Mouse (Mus musculus) right cerebral cortex, postnatal 10 days (tissue): ENCODE results near the gene Ak3.
A peak's percentile ranks its signal among the peaks of the same experiment; 100 is the strongest.

Experiments
- DNase-seq, 2 experiments: peaks; one replicate each; pipeline ENCODE4 v3.0.0; 2021; ENCODE audit warnings: low spot score in 2 of 2

Gene Ak3

DNA sequence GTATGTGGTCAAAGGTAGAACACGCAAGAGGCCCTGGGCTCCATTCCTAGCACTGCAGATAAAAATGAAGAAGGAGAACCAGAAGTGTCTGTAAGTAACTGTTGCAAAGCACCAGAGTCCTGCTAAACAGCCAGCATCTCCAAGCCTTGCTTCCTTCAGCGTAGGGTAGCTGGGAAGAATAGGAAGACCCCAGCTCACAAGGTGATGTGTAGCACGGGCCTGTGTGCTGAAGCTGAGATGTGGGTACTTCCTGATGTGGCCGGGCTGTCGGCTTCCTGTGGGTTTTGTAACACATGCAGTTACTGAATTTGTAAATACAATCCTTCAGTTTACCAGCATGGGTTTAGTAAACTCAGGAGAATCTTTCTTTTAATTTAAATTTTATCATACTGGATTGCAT is 52.4 kb downstream of the Ak3 start:
- DNase-seq = no peak

DNA sequence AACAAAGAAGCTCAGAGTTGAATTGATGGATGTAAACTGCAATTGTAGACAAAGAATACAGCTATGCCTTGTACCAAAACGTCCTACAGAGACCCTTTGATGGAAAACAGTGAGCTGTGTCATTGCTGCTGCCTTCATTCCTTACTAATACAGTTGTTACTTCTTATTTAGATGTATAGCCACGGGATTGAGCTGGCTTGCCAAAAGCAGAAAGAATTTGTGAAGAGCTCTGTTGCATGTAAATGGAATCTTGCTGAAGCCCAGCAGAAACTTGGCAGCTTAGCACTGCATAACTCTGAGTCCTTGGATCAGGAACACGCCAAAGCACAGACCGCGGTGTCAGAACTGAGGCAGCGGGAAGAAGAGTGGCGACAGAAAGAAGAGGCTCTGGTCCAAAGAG is 52.9 kb downstream of the Ak3 start:
- peak; percentile 74 to 80 for DNase-seq

DNA sequence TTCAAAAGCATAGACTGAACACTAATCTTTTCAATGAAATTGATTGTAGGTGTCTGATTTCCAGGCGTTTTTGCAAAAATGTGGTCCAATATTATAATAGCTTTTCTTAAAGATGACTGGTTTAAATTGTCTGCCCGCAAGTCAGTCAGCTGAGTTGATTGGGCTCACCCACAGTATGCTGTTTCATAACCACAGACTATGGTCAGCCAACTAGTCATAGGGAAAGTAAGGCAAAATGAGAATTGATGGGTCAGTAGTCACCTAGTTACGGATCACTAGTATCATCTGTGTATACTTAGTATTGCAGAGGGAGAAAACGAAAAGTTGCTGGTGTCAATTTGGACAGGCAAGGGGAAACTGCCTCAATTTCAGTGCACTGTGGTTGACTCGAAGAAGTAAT is 56.4 kb downstream of the Ak3 start:
- no peak for DNase-seq

DNA sequence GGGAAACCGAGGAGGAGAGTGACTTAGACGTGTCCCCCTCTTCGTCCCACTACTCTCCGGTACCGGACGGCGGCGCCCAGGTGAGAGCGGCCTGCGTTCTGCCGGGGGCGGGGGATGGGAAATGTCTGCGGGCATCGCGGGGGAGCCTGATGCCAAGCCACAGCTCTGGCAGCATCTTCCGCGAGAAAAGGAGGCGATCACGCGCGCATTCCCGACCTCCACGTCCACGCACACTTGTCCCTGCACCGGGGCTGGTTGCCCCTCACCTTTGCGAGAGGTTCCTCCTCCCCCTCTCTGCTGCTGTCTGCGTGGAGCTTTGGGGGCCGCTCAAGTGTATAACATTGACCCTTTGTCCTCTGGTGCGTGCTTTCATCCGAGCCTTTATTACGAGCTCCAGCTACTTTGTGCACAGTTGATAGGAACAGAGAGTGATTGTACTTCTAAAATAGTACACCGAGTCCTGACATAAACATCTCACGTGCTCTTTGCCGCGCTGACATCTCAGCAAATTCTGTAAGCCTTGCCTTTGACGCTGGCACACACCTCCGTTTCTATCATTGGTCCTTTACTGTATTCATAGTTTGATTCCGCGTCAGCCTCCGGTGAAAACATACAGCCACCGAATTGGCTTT is 57.1 kb downstream of the Ak3 start:
- DNase-seq = peak; percentile 49 to 56

DNA sequence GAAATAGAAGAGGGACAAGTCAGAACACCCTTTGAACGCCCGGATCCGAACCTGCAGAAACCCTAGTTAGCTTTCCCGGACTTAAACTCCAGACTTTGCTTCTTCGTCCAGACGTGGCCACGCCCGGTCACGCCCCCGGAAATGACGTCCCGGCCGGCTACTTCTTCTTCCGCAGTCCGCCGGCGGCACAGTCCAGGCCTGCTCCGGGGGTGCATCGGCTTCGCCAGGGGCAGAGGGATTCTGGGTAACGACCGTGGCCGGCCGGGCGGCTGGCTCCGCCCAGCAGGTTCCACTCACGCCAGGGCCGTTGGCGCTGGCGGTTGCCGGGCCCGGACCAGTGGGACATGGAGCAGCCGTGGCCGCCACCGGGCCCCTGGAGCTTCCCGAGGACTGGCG is 57.6 kb downstream of the Ak3 start, which contains the start of gene Cdc37l1:
Gene Cdc37l1, plus strand, starts transcription at position 159 of the 396 bp plus-strand sequence.
- peak; percentile 97 for DNase-seq

DNA sequence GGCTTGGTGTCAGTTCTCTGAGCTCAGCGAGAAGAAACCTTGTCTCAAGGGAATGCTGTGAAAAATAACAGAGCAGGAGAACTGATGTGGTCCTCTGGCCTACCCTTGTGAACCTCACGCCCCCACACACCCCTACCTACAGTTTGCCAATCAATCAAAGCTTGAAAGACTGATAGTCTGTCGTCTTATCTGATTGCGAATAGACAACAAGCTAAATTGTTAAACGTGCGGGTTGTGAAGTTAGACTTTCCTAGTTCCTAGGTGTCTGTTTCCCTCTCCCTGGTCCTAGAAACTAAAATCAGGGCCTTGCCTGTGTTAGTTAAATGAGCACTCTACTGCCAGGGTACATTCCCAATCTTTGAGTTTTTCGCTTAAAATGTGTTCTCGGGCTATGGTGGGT is 58.2 kb downstream of the Ak3 start:
- no peak for DNase-seq

DNA sequence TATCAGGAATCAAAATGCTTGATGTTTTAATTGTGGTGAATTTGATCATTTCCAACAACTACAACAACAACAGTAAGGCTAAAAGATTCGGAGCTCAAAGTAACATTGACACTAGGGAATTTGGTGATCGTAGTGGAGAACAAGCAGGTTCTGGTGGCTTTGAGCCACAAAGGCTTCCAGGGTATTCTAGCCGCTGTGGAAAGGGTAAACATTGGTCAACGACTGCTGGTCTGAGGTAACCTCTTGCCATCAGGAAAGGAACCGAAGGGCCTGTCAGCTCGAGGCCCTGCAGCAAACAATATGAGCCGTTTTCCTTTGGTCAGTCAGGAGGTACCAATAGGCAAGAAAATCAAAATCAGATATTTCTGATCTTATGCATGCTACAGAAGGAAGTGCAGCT is 65.1 kb downstream of the Ak3 start:
- DNase-seq = no peak

DNA sequence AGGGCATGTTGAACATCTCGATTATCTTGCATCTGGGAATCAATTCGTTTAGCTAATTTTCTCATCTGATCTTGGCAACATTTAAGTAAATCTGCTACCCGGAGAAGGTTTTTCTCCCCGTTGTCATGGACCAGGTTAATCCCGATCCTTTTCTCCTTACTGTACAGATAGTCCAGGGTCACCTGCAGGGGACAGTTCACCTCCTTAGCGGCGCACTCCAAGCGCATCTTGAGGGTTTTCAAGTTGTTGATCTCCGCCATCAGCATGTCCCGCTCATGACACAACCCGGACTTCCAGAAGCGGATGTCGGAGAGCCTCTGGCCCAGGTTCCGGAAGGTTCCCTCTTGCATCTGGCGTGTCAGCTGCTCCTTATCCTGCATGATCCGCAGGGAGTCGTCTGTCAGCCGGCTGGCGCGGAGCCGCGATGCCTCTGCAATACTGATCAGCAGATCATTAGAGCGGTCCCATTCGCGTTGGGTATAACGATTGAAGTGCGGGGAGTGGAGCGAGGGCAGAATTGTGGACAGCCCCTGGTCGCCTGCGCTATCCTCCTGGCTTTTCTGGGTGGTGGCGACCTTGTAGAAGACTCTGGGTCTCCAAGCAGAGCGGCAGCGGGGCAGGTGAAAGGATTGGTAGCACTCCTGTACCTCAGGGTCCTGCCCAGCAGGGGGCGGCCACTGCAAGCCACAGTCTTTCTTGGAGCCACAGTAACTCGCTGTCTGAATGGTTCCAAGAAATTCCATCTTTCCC is 72.7 kb downstream of the Ak3 start:
- DNase-seq = peak; percentile 75 to 81
